Mouse (Mus musculus): ENCODE data around the gene Dohh. TPM values are rescaled to one million over a fixed set of nuclear protein-coding genes. Genes with fewer than 3 reads are reported as not detected.
A peak's percentile ranks its signal among the peaks of the same experiment; 100 is the strongest.

The Dohh gene
- polyA plus RNA-seq, 1 experiment: 114 TPM

GRCm38 (mm10) chr10:81415549-81416310 lies 31.5 kb downstream of the Dohh start:
- no peaks in the 10 kb centered on the region for H3K27me3 ChIP-seq (replicated peaks)
- H3K4me3 ChIP-seq (replicated peaks): no peak overlapping the region
- no peaks in the 10 kb centered on the region for H3K9me3 ChIP-seq
- H3K4me1 ChIP-seq: peaks cover 95% of the 10 kb centered on the region
- TF ChIP-seq GATA1 (IDR thresholded peaks at IDR 0.05; ENCODE audit: borderline replicate concordance, low read length) (no peak), FLI1 (IDR thresholded peaks at IDR 0.05; ENCODE audit: low read length) (no peak)
- H3K36me3 ChIP-seq (replicated peaks; ENCODE audit: low read length): peaks cover 91% of the 10 kb centered on the region

GRCm38 (mm10) chr10:81416581-81417226 lies 32.5 kb downstream of the Dohh start:
- no peaks in the 10 kb centered on the region for H3K9me3 ChIP-seq
- H3K36me3 ChIP-seq (replicated peaks; ENCODE audit: low read length): peaks cover 92% of the 10 kb centered on the region
- H3K4me1 ChIP-seq: peaks cover 92% of the 10 kb centered on the region
- H3K27me3 ChIP-seq (replicated peaks): peaks cover 1% of the 10 kb centered on the region
- TF ChIP-seq GATA1 (IDR thresholded peaks at IDR 0.05; ENCODE audit: borderline replicate concordance, low read length): no peak
- TF ChIP-seq FLI1 (IDR thresholded peaks at IDR 0.05; ENCODE audit: low read length): no peak
- H3K4me3 ChIP-seq (replicated peaks): no peak overlapping the region

- peaks cover 5% of the 10 kb centered on the region for H3K27me3 ChIP-seq (replicated peaks)
- TF ChIP-seq GATA1 (IDR thresholded peaks at IDR 0.05; ENCODE audit: borderline replicate concordance, low read length) (no peak), FLI1 (IDR thresholded peaks at IDR 0.05; ENCODE audit: low read length) (no peak)
Measured at GRCm38 (mm10) chr10:81417227-81418215, 33.3 kb downstream of the Dohh start.

GRCm38 (mm10) chr10:81418216-81419070 lies 34.2 kb downstream of the Dohh start:
- Histone ChIP-seq H3K4me3 (replicated peaks) (no peak overlapping the region), H3K9me3 (no peaks in the 10 kb centered on the region), H3K27me3 (replicated peaks) (peaks cover 7% of the 10 kb centered on the region), H3K36me3 (replicated peaks; ENCODE audit: low read length) (peaks cover 74% of the 10 kb centered on the region), H3K4me1 (peaks cover 86% of the 10 kb centered on the region)
- TF ChIP-seq FLI1 (IDR thresholded peaks at IDR 0.05; ENCODE audit: low read length) (no peak), GATA1 (IDR thresholded peaks at IDR 0.05; ENCODE audit: borderline replicate concordance, low read length) (no peak)

More at GRCm38 (mm10) chr10:81417227-81418215, 33.3 kb downstream of the Dohh start:
- no peaks in the 10 kb centered on the region for H3K9me3 ChIP-seq
- H3K4me1 ChIP-seq: peaks cover 91% of the 10 kb centered on the region
- H3K4me3 ChIP-seq (replicated peaks): no peak overlapping the region
- peaks cover 83% of the 10 kb centered on the region for H3K36me3 ChIP-seq (replicated peaks; ENCODE audit: low read length)

GRCm38 (mm10) chr10:81419111-81419928 lies 35.1 kb downstream of the Dohh start:
- peaks cover 12% of the 10 kb centered on the region for H3K27me3 ChIP-seq (replicated peaks)

GRCm38 (mm10) chr10:81420191-81420767 lies 36.1 kb downstream of the Dohh start:
- TF ChIP-seq FLI1 (IDR thresholded peaks at IDR 0.05; ENCODE audit: low read length): no peak
- TF ChIP-seq GATA1 (IDR thresholded peaks at IDR 0.05; ENCODE audit: borderline replicate concordance, low read length): no peak
- Histone ChIP-seq H3K4me1 (peaks cover 86% of the 10 kb centered on the region), H3K9me3 (no peaks in the 10 kb centered on the region), H3K4me3 (replicated peaks) (peak overlapping the region; percentile 14), H3K27me3 (replicated peaks) (peaks cover 14% of the 10 kb centered on the region), H3K36me3 (replicated peaks; ENCODE audit: low read length) (peaks cover 58% of the 10 kb centered on the region)

More at GRCm38 (mm10) chr10:81419111-81419928, 35.1 kb downstream of the Dohh start:
- peaks cover 86% of the 10 kb centered on the region for H3K4me1 ChIP-seq
- H3K4me3 ChIP-seq (replicated peaks): no peak overlapping the region
- H3K36me3 ChIP-seq (replicated peaks; ENCODE audit: low read length): peaks cover 66% of the 10 kb centered on the region
- H3K9me3 ChIP-seq: no peaks in the 10 kb centered on the region
- TF ChIP-seq FLI1 (IDR thresholded peaks at IDR 0.05; ENCODE audit: low read length) (no peak), GATA1 (IDR thresholded peaks at IDR 0.05; ENCODE audit: borderline replicate concordance, low read length) (no peak)

GRCm38 (mm10) chr10:81421041-81421796 lies 37.0 kb downstream of the Dohh start:
- TF ChIP-seq FLI1 (IDR thresholded peaks at IDR 0.05; ENCODE audit: low read length) (no peak), GATA1 (IDR thresholded peaks at IDR 0.05; ENCODE audit: borderline replicate concordance, low read length) (no peak)
- H3K4me3 ChIP-seq (replicated peaks): no peak overlapping the region
- H3K9me3 ChIP-seq: no peaks in the 10 kb centered on the region
- peaks cover 88% of the 10 kb centered on the region for H3K4me1 ChIP-seq
- H3K27me3 ChIP-seq (replicated peaks): peaks cover 18% of the 10 kb centered on the region
- H3K36me3 ChIP-seq (replicated peaks; ENCODE audit: low read length): peaks cover 50% of the 10 kb centered on the region

Data from megakaryocyte, embryonic 14.5 days (primary cell).